ENCODE assay signal across 11 mouse cellular contexts in the genomic region with DNA sequence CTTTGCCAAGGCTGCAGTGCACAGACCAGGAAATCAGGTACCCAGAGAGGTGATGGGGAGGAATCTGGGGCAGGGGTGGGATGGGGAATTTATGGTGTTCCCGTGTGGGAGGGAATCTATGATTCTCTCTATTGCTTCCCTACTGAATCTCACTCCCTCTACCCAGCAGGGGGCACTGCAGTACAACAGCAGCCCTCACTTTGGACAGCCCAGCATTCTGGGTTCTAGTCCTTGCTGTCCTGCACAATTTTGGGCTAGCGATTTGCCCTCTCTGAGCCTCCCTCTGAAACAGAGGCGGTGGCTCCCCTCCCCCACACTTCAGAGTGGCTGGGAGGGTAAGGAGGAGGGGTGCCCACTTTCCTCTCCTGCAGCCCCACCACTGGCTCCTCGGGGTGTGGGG. TPM values are rescaled to one million over a fixed set of nuclear protein-coding genes. Genes with fewer than 3 reads are reported as not detected.
A peak's percentile ranks its signal among the peaks of the same experiment; 100 is the strongest.
DNase-seq lines count a peak whose midpoint lies in the region; ATAC-seq and TF ChIP-seq lines count a peak whose summit lies in the region.
"Had no signal": no experiment of that assay in that cellular context is flagged by ENCODE, and none has a peak within 500 bp of the region (broad histone marks: within the 10 kb centered on the region; RNA-seq: fewer than 3 reads in every experiment).

No protein-coding gene starts in this region.

- no peak overlapping the region for H3K9ac ChIP-seq in liver, postnatal 0 days (replicated peaks)
- H3K9ac ChIP-seq: limb, embryonic 15.5 days had no signal

- no peaks in the 10 kb centered on the region for H3K36me3 ChIP-seq in liver, postnatal 0 days (replicated peaks; ENCODE audit: insufficient read depth, low read length)
- H3K36me3 ChIP-seq: limb, embryonic 15.5 days had no signal

- TF ChIP-seq CTCF in layer of hippocampus, adult 2 months (conservative IDR thresholded peaks at IDR 0.05): peak; percentile 78
- peak; percentile 55 for TF ChIP-seq CTCF in liver, postnatal 0 days (IDR thresholded peaks at IDR 0.05; ENCODE audit: low read depth)

- H3K4me2 ChIP-seq in liver, postnatal 0 days (ENCODE audit: low read depth, low read length): no peak overlapping the region
- H3K4me2 ChIP-seq: heart, embryonic 11.5 days; limb, embryonic 15.5 days had no signal

- WGBS in liver, postnatal 0 days (ENCODE audit: insufficient replicate concordance): 22% methylated on average over 4 of the region's 4 CpGs

- H3K9me3 ChIP-seq in liver, postnatal 0 days (ENCODE audit: low read length): no peaks in the 10 kb centered on the region
- H3K9me3 ChIP-seq: limb, embryonic 15.5 days had no signal

- no peaks in the 10 kb centered on the region; the same call in 1 of the 2 replicates for H3K4me1 ChIP-seq in liver, postnatal 0 days (ENCODE audit: insufficient read depth)

- H3K27ac ChIP-seq in layer of hippocampus, adult 2 months: no peak overlapping the region
- H3K27ac ChIP-seq in liver, postnatal 0 days (ENCODE audit: low read depth): no peak overlapping the region
- H3K27ac ChIP-seq: limb, embryonic 15.5 days had no signal

- ATAC-seq in liver, postnatal 0 days: no peak
- ATAC-seq in inflammation-experienced regulatory T-cells, adult 6 months: no peak

- peaks cover 33% of the 10 kb centered on the region for H3K27me3 ChIP-seq in liver, postnatal 0 days (ENCODE audit: insufficient read depth, low read length)

- no peak overlapping the region for H3K4me3 ChIP-seq in layer of hippocampus, adult 2 months
- no peak overlapping the region for H3K4me3 ChIP-seq in liver, postnatal 0 days (ENCODE audit: low read depth, low read length)
- H3K4me3 ChIP-seq: limb, embryonic 15.5 days had no signal

- peak; percentile 36 to 57 for DNase-seq in cerebellum, postnatal 14 days
- DNase-seq in cerebellum, adult 8-10 months: no peak
- no peak for DNase-seq in layer of hippocampus, adult 2 months (ENCODE audit: low spot score in 2 of 2)
- DNase-seq in layer of hippocampus, adult 9-11 months: no peak
- DNase-seq in right cerebral cortex, postnatal 4 days: peak; percentile 67
- no peak for DNase-seq in right cerebral cortex, postnatal 36 days (ENCODE audit: low spot score in 2 of 2)
- DNase-seq in liver, postnatal 0 days: no peak
- DNase-seq: kidney, adult 11 months had no signal

- no peak for TF ChIP-seq EP300 in liver, postnatal 0 days (IDR thresholded peaks at IDR 0.05; ENCODE audit: low read depth)

RNA-seq across cellular contexts. Expression of gene Gas2l2, which starts 8.9 kb away (rescaled TPM):
- total RNA-seq in layer of hippocampus, adult 2 months (2021): under 1 TPM in 1 of 2 experiments, not detected in 1; 0.28 TPM
- polyA plus RNA-seq in liver, postnatal 0 days (2015; fragmentation: Nextera tagmentation; extraction: Ambion mirVana): not detected in 2 replicates
- not detected for polyA plus RNA-seq in inflammation-experienced regulatory T-cells, adult 6 months (2017; shearing (Covaris generic))

RNA-seq across cellular contexts. Expression of gene Rasl10b, which starts 11.4 kb away (rescaled TPM):
- 100 to 1,000 TPM; 229 to 234 TPM for total RNA-seq in layer of hippocampus, adult 2 months (2021)
- 0.05 TPM in 1 of 2 replicates, not detected in the other for polyA plus RNA-seq in liver, postnatal 0 days (2015; fragmentation: Nextera tagmentation; extraction: Ambion mirVana)
- polyA plus RNA-seq in inflammation-experienced regulatory T-cells, adult 6 months (2017; shearing (Covaris generic)): not detected

RNA-seq across cellular contexts. Expression of gene 1700020L24Rik, which starts 17.1 kb away (rescaled TPM):
- total RNA-seq in layer of hippocampus, adult 2 months (2021): not detected
- 2.6 and 3.1 TPM in 2 replicates for polyA plus RNA-seq in liver, postnatal 0 days (2015; fragmentation: Nextera tagmentation; extraction: Ambion mirVana)
- 1 to 10 TPM in 1 of 3 experiments, under 1 TPM in 1, not detected in 1; 0.48 to 1.6 TPM for polyA plus RNA-seq in inflammation-experienced regulatory T-cells, adult 6 months (2017; shearing (Covaris generic))

RNA-seq across cellular contexts. Expression of gene Mmp28, which starts 42.5 kb away (rescaled TPM):
- total RNA-seq in layer of hippocampus, adult 2 months (2021): 1 to 10 TPM; 3.0 to 3.3 TPM
- polyA plus RNA-seq in liver, postnatal 0 days (2015; fragmentation: Nextera tagmentation; extraction: Ambion mirVana): 0.20 and 0.43 TPM in 2 replicates
- not detected for polyA plus RNA-seq in inflammation-experienced regulatory T-cells, adult 6 months (2017; shearing (Covaris generic))

RNA-seq across cellular contexts. Expression of gene Taf15, which starts 52.5 kb away (rescaled TPM):
- 10 to 100 TPM; 81.2 to 93.6 TPM for total RNA-seq in layer of hippocampus, adult 2 months (2021)
- polyA plus RNA-seq in liver, postnatal 0 days (2015; fragmentation: Nextera tagmentation; extraction: Ambion mirVana): 2.8 and 3.4 TPM in 2 replicates
- polyA plus RNA-seq in inflammation-experienced regulatory T-cells, adult 6 months (2017; shearing (Covaris generic)): 10 to 100 TPM; 17.8 to 20.6 (median 19.4) TPM

Comparison
In these comparisons a context has a peak if more than half of its experiments do, and no peak if none do; other contexts are left out.
1. DNase-seq: peak in cerebellum, postnatal 14 days (2 of 2) and right cerebral cortex, postnatal 4 days (single experiment); none in cerebellum, adult 8-10 months (single experiment), layer of hippocampus, adult 2 months (0 of 2), layer of hippocampus, adult 9-11 months (single experiment), right cerebral cortex, postnatal 36 days (0 of 2) and liver, postnatal 0 days (single experiment).